Mouse (Mus musculus): ENCODE data around the gene Actr1b.

The Actr1b gene

GRCm38 (mm10) chr1:36714311-36714710 is at the start of gene Actr1b:
Actr1b (minus strand) TSS chr1:36714422.
- DNase-seq (ENCODE audit: low spot score) = no peak

- no peak for DNase-seq (ENCODE audit: low spot score)
Observed at GRCm38 (mm10) chr1:36761568-36761967, 47.3 kb upstream of the Actr1b start, which contains the start of gene Zap70. Zap70 (plus strand) TSS chr1:36761798.

GRCm38 (mm10) chr1:36761061-36761460 is 46.8 kb upstream of the Actr1b start:
- DNase-seq (ENCODE audit: low spot score) = no peak

- DNase-seq (ENCODE audit: low spot score) = no peak
Observed at GRCm38 (mm10) chr1:36760401-36760800, 46.2 kb upstream of the Actr1b start.

GRCm38 (mm10) chr1:36759076-36759475 is 44.9 kb upstream of the Actr1b start:
- DNase-seq (ENCODE audit: low spot score) = no peak

GRCm38 (mm10) chr1:36758553-36758952 is 44.3 kb upstream of the Actr1b start:
- no peak for DNase-seq (ENCODE audit: low spot score)

- no peak for DNase-seq (ENCODE audit: low spot score)
Observed at GRCm38 (mm10) chr1:36753932-36754675, 39.9 kb upstream of the Actr1b start.

GRCm38 (mm10) chr1:36746452-36746851 is 32.2 kb upstream of the Actr1b start:
- peak; percentile 25 for DNase-seq (ENCODE audit: low spot score)

- DNase-seq (ENCODE audit: low spot score) = no peak
Observed at GRCm38 (mm10) chr1:36745661-36746060, 31.4 kb upstream of the Actr1b start.

GRCm38 (mm10) chr1:36744268-36744944 is 30.2 kb upstream of the Actr1b start:
- peak; percentile 59 for DNase-seq (ENCODE audit: low spot score)

- DNase-seq (ENCODE audit: low spot score) = no peak
Observed at GRCm38 (mm10) chr1:36743046-36743445, 28.8 kb upstream of the Actr1b start.

- DNase-seq (ENCODE audit: low spot score) = no peak
Observed at GRCm38 (mm10) chr1:36739231-36739630, 25.0 kb upstream of the Actr1b start.

GRCm38 (mm10) chr1:36737300-36737699 is 23.1 kb upstream of the Actr1b start:
- peak; percentile 74 for DNase-seq (ENCODE audit: low spot score)

GRCm38 (mm10) chr1:36724057-36724431 is 9.8 kb upstream of the Actr1b start:
- no peak for DNase-seq (ENCODE audit: low spot score)

GRCm38 (mm10) chr1:36723146-36724056 is 9.2 kb upstream of the Actr1b start:
- DNase-seq (ENCODE audit: low spot score) = no peak

GRCm38 (mm10) chr1:36718786-36719185 is 4.6 kb upstream of the Actr1b start:
- DNase-seq (ENCODE audit: low spot score) = no peak

GRCm38 (mm10) chr1:36711104-36711503 is 3.1 kb downstream of the Actr1b start:
- no peak for DNase-seq (ENCODE audit: low spot score)

- peak; percentile 97 for DNase-seq (ENCODE audit: low spot score)
Observed at GRCm38 (mm10) chr1:36709854-36710280, 4.4 kb downstream of the Actr1b start, which contains the start of gene 4933424G06Rik. 4933424G06Rik (plus strand) TSS chr1:36710149.

- peak; percentile 15 for DNase-seq (ENCODE audit: low spot score)
Observed at GRCm38 (mm10) chr1:36709055-36709853, 5.0 kb downstream of the Actr1b start.

GRCm38 (mm10) chr1:36708626-36709025 is 5.6 kb downstream of the Actr1b start:
- no peak for DNase-seq (ENCODE audit: low spot score)

GRCm38 (mm10) chr1:36707797-36708196 is 6.4 kb downstream of the Actr1b start:
- DNase-seq (ENCODE audit: low spot score) = no peak

All from urinary bladder, postnatal 25 days (tissue).